Mouse (Mus musculus) hindbrain, postnatal 0 days (tissue): Measurements from ENCODE around the gene Greb1. TPM values are rescaled to one million over a fixed set of nuclear protein-coding genes. Genes with fewer than 3 reads are reported as not detected.
A peak's percentile ranks its signal among the peaks of the same experiment; 100 is the strongest.

Source experiments
- ATAC-seq: fragments of 200-750 bp; cut with Nextera tagmentation; 2 replicates; pipeline ENCODE4 v1.8.0; 2017; ENCODE audit warnings: mild to moderate bottlenecking, moderate TSS enrichment, moderate library complexity
- DNase-seq: peaks from one replicate; pipeline ENCODE4 v3.0.0-alpha.2; 2015; ENCODE audit warnings: low spot score
- H3K27ac ChIP-seq: fragments of 300-500 bp; sonication (generic); 2 replicates; pipeline ENCODE4 v1.5.1; 2014; ENCODE audit warnings: mild to moderate bottlenecking
- H3K27me3 ChIP-seq: fragments of 300-500 bp; sonication (generic); 2 replicates; pipeline ENCODE4 v1.6.1; 2014; ENCODE audit warnings: low read length, mixed read lengths; ENCODE audit not compliant: insufficient read depth
- H3K36me3 ChIP-seq: fragments of 300-500 bp; sonication (generic); 2 replicates; pipeline ENCODE4 v1.6.1; 2014; ENCODE audit warnings: low read length, mixed read lengths; ENCODE audit not compliant: insufficient read depth
- H3K4me1 ChIP-seq: fragments of 300-500 bp; sonication (generic); 2 replicates; pipeline ENCODE4 v1.6.1; 2014; ENCODE audit warnings: antibody characterized with exemption, low read length, mixed read lengths; ENCODE audit not compliant: insufficient read depth
- H3K4me2 ChIP-seq: fragments of 300-500 bp; sonication (generic); 2 replicates; pipeline ENCODE4 v1.6.1; 2014; ENCODE audit warnings: low read depth, mild to moderate bottlenecking, low read length, moderate library complexity, mixed read lengths
- H3K4me3 ChIP-seq: fragments of 300-500 bp; sonication (generic); 2 replicates; pipeline ENCODE4 v1.5.1; 2014; ENCODE audit warnings: low read length
- H3K9ac ChIP-seq: fragments of 300-500 bp; sonication (generic); replicated peaks from 2 replicates; pipeline ENCODE4 v1.6.1; 2014; ENCODE audit warnings: mild to moderate bottlenecking, low read length, moderate library complexity, mixed read lengths
- H3K9me3 ChIP-seq: fragments of 300-500 bp; sonication (generic); 2 replicates; pipeline ENCODE4 v1.6.1; 2016; ENCODE audit warnings: low read length, mixed read lengths
- CTCF ChIP-seq: IDR thresholded peaks from 2 replicates; pipeline ENCODE4 v1.5.1; 2016; ENCODE audit warnings: antibody characterized with exemption, control low read depth, low read depth
- WGBS: fragments of 180-500 bp; shearing (Covaris S2); extraction: QIAGEN DNeasy Blood & Tissue Kit; methylation state at CpG from one replicate; pipeline ENCODE4 v1.1.7; 2014; 5-methylcytosine and 5-hydroxymethylcytosine counted together
- polyA plus RNA-seq: library from polyadenylated mRNA; unstranded; fragments of >200 nt; fragmentation: Nextera tagmentation; extraction: Ambion mirVana; gene quantifications from 2 replicates; pipeline ENCODE4 v1.2.1, GENCODE M21; 2015
- total RNA-seq: library from RNA; depleted of rRNA; stranded (reverse); fragments of >200 nt; gene quantifications from 2 replicates; pipeline ENCODE4 v1.2.3, GENCODE M21; 2014

The Greb1 gene
- total and polyA plus RNA-seq, 2 experiments from 2014 or later = 0.33 to 2.1 TPM

- peak; percentile 75; the same call in 1 of the 2 replicates for ATAC-seq
- 24% methylated on average over 11 of the region's 11 CpGs for WGBS
- H3K4me2 ChIP-seq = peak overlapping the region; percentile 24; the same call in 1 of the 2 replicates
These were observed 69.5 kb downstream of the Greb1 start for GRCm38 (mm10) chr12:16731121-16731741.

GRCm38 (mm10) chr12:16730196-16730595 lies 70.5 kb downstream of the Greb1 start:
- Histone ChIP-seq H3K36me3 (no peaks in the 10 kb centered on the region), H3K4me1 (0 out of 2 replicates have a peak, but pooled peaks cover 3% of the 10 kb centered on the region), H3K9ac (no peak overlapping the region), H3K27me3 (no peaks in the 10 kb centered on the region), H3K27ac (no peak overlapping the region), H3K4me2 (no peak overlapping the region), H3K9me3 (no peaks in the 10 kb centered on the region), H3K4me3 (no peak overlapping the region)
- ATAC-seq (no peak), DNase-seq (no peak)
- WGBS = 88% methylated on average over 11 of the region's 11 CpGs
- no peak for TF ChIP-seq CTCF

More at GRCm38 (mm10) chr12:16731121-16731741, 69.5 kb downstream of the Greb1 start:
- no peaks in the 10 kb centered on the region for H3K9me3 ChIP-seq
- H3K27ac ChIP-seq = no peak overlapping the region; the same call in 1 of the 2 replicates
- H3K36me3 ChIP-seq = no peaks in the 10 kb centered on the region
- H3K27me3 ChIP-seq = no peaks in the 10 kb centered on the region
- no peak for TF ChIP-seq CTCF
- H3K4me3 ChIP-seq = no peak overlapping the region
- peak; percentile 79 for DNase-seq
- no peak overlapping the region for H3K9ac ChIP-seq
- 0 out of 2 replicates have a peak, but pooled peaks cover 3% of the 10 kb centered on the region for H3K4me1 ChIP-seq

GRCm38 (mm10) chr12:16728221-16728620 lies 72.5 kb downstream of the Greb1 start:
- Histone ChIP-seq H3K9me3 (no peaks in the 10 kb centered on the region), H3K4me2 (no peak overlapping the region), H3K9ac (no peak overlapping the region), H3K27me3 (no peaks in the 10 kb centered on the region), H3K36me3 (no peaks in the 10 kb centered on the region), H3K27ac (no peak overlapping the region), H3K4me1 (0 out of 2 replicates have a peak, but pooled peaks cover 3% of the 10 kb centered on the region), H3K4me3 (no peak overlapping the region)
- no peak for DNase-seq
- WGBS = 87% methylated on average over 5 of the region's 5 CpGs
- TF ChIP-seq CTCF = no peak
- ATAC-seq = no peak

GRCm38 (mm10) chr12:16726229-16726628 lies 74.5 kb downstream of the Greb1 start:
- H3K9me3 ChIP-seq = no peaks in the 10 kb centered on the region
- no peak overlapping the region for H3K27ac ChIP-seq
- H3K4me1 ChIP-seq = 0 out of 2 replicates have a peak, but pooled peaks cover 3% of the 10 kb centered on the region
- TF ChIP-seq CTCF = no peak
- H3K9ac ChIP-seq = no peak overlapping the region
- WGBS = 78% methylated on average over 3 of the region's 3 CpGs
- ATAC-seq (no peak), DNase-seq (no peak)
- H3K4me3 ChIP-seq = no peak overlapping the region
- no peaks in the 10 kb centered on the region for H3K27me3 ChIP-seq
- no peaks in the 10 kb centered on the region for H3K36me3 ChIP-seq
- no peak overlapping the region for H3K4me2 ChIP-seq

GRCm38 (mm10) chr12:16723601-16724000 lies 77.1 kb downstream of the Greb1 start:
- no peak for DNase-seq
- no peaks in the 10 kb centered on the region for H3K27me3 ChIP-seq
- WGBS = 64% methylated on average over 3 of the region's 3 CpGs
- H3K4me3 ChIP-seq = no peak overlapping the region
- H3K9me3 ChIP-seq = no peaks in the 10 kb centered on the region
- ATAC-seq = no peak
- no peak for TF ChIP-seq CTCF
- H3K27ac ChIP-seq = no peak overlapping the region
- H3K9ac ChIP-seq = no peak overlapping the region
- no peaks in the 10 kb centered on the region for H3K36me3 ChIP-seq
- no peaks in the 10 kb centered on the region for H3K4me1 ChIP-seq
- H3K4me2 ChIP-seq = no peak overlapping the region

- peak; percentile 96 for TF ChIP-seq CTCF
- peak; percentile 72 for ATAC-seq
- 48% methylated on average over 8 of the region's 8 CpGs for WGBS
These were observed 81.9 kb downstream of the Greb1 start for GRCm38 (mm10) chr12:16718660-16719315.

GRCm38 (mm10) chr12:16717653-16718052 lies 83.0 kb downstream of the Greb1 start:
- no peak overlapping the region for H3K27ac ChIP-seq
- H3K4me2 ChIP-seq = no peak overlapping the region
- H3K4me3 ChIP-seq = no peak overlapping the region
- DNase-seq = peak; percentile 52
- TF ChIP-seq CTCF = peak; percentile 92
- H3K36me3 ChIP-seq = no peaks in the 10 kb centered on the region
- H3K9ac ChIP-seq = no peak overlapping the region
- 71% methylated on average over 1 of the region's 1 CpGs for WGBS
- no peaks in the 10 kb centered on the region for H3K9me3 ChIP-seq
- H3K4me1 ChIP-seq = no peaks in the 10 kb centered on the region
- ATAC-seq = peak; percentile 36; the same call in 1 of the 2 replicates
- H3K27me3 ChIP-seq = no peaks in the 10 kb centered on the region

More at GRCm38 (mm10) chr12:16718660-16719315, 81.9 kb downstream of the Greb1 start:
- Histone ChIP-seq H3K4me1 (no peaks in the 10 kb centered on the region), H3K9me3 (no peaks in the 10 kb centered on the region), H3K4me3 (no peak overlapping the region), H3K27me3 (no peaks in the 10 kb centered on the region), H3K36me3 (no peaks in the 10 kb centered on the region), H3K27ac (no peak overlapping the region), H3K4me2 (no peak overlapping the region), H3K9ac (no peak overlapping the region)
- peak; percentile 89 for DNase-seq
